Comparison of ENCODE assay signal across 9 mouse cellular contexts in genomic region chr9:50593544-50593943, GRCm38 (mm10). TPM values are rescaled to one million over a fixed set of nuclear protein-coding genes. Genes with fewer than 3 reads are reported as not detected.
A peak's percentile ranks its signal among the peaks of the same experiment; 100 is the strongest.
DNase-seq lines count a peak whose midpoint lies in the region; ATAC-seq and TF ChIP-seq lines count a peak whose summit lies in the region.
"Had no signal": no experiment of that assay in that cellular context is flagged by ENCODE, and none has a peak within 500 bp of the region (broad histone marks: within the 10 kb centered on the region; RNA-seq: fewer than 3 reads in every experiment).

No protein-coding gene starts in this region.

- H3K4me1 ChIP-seq in E14TG2a.4 (replicated peaks; ENCODE audit: low read depth, low read length): peaks cover 7% of the 10 kb centered on the region; the same call in 1 of the 2 replicates
- H3K4me1 ChIP-seq in limb, embryonic 10.5 days: no peaks in the 10 kb centered on the region

- ATAC-seq in monocyte, adult 5-6 weeks (replicated peaks; ENCODE audit: insufficient number of reproducible peaks, low FRiP score, low TSS enrichment, poor library complexity, severe bottlenecking): no peak

- no peak overlapping the region for H3K4me3 ChIP-seq in layer of hippocampus, adult 2 months
- no peak overlapping the region for H3K4me3 ChIP-seq in E14TG2a.4 (replicated peaks; ENCODE audit: low read length)
- no peak overlapping the region for H3K4me3 ChIP-seq in limb, embryonic 10.5 days

- H3K27ac ChIP-seq in layer of hippocampus, adult 2 months: no peak overlapping the region
- H3K27ac ChIP-seq in limb, embryonic 10.5 days: no peak overlapping the region

- 62% methylated on average over 3 of the region's 3 CpGs for WGBS in limb, embryonic 10.5 days

- H3K9me3 ChIP-seq in E14TG2a.4 (ENCODE audit: low read length): no peaks in the 10 kb centered on the region
- no peaks in the 10 kb centered on the region for H3K9me3 ChIP-seq in limb, embryonic 10.5 days (replicated peaks)

- DNase-seq in layer of hippocampus, adult 2 months (ENCODE audit: low spot score in 2 of 2): peak in 1 of 2 experiments; percentile 22
- no peak for DNase-seq in layer of hippocampus, adult 9-11 months
- peak; percentile 17 to 51 for DNase-seq in adrenal gland, postnatal 36 days
- DNase-seq in limb, embryonic 10.5 days (ENCODE audit: low spot score): peak; percentile 42
- peak; percentile 47 to 71 for DNase-seq in spleen, postnatal 10 days (ENCODE audit: low spot score in 2 of 2)
- no peak for DNase-seq in MN1 (ENCODE audit: low spot score)

- TF ChIP-seq CTCF in layer of hippocampus, adult 2 months (conservative IDR thresholded peaks at IDR 0.05): peak; percentile 60
- peak; percentile 76 for TF ChIP-seq CTCF in E14TG2a.4 (conservative IDR thresholded peaks at IDR 0.05; ENCODE audit: low read length)

- peaks cover 36% of the 10 kb centered on the region for H3K36me3 ChIP-seq in E14TG2a.4 (ENCODE audit: insufficient read depth, low read length)
- H3K36me3 ChIP-seq in limb, embryonic 10.5 days: peaks cover 38% of the 10 kb centered on the region

- H3K27me3 ChIP-seq in E14TG2a.4 (ENCODE audit: insufficient read depth, low read length): peaks cover 3% of the 10 kb centered on the region; the same call in 1 of the 2 replicates
- no peaks in the 10 kb centered on the region for H3K27me3 ChIP-seq in limb, embryonic 10.5 days (ENCODE audit: low read depth, poor library complexity, severe bottlenecking)

RNA-seq across cellular contexts. Expression of gene Sdhd, which starts 10.1 kb away (rescaled TPM):
- 100 to 1,000 TPM; 109 to 112 TPM for total RNA-seq in layer of hippocampus, adult 2 months (2021)
- total RNA-seq in adrenal gland, postnatal 36 days (2021): 100 to 1,000 TPM; 261 to 290 TPM
- 337 and 352 TPM in 2 replicates for polyA plus RNA-seq in limb, embryonic 10.5 days (2016; fragmentation: Nextera tagmentation; extraction: Ambion mirVana)
- total RNA-seq in monocyte, adult 5-6 weeks (2017): 89.9 to 129 TPM (median 106 TPM) in 3 replicates

RNA-seq across cellular contexts. Expression of gene Timm8b, which starts 10.2 kb away (rescaled TPM):
- 100 to 1,000 TPM; 206 to 234 TPM for total RNA-seq in layer of hippocampus, adult 2 months (2021)
- total RNA-seq in adrenal gland, postnatal 36 days (2021): 100 to 1,000 TPM; 196 to 200 TPM
- polyA plus RNA-seq in limb, embryonic 10.5 days (2016; fragmentation: Nextera tagmentation; extraction: Ambion mirVana): 297 and 307 TPM in 2 replicates
- total RNA-seq in monocyte, adult 5-6 weeks (2017): 95.8 to 107 TPM (median 98.7 TPM) in 3 replicates

RNA-seq across cellular contexts. Expression of gene Pih1d2, which starts 23.6 kb away (rescaled TPM):
- total RNA-seq in layer of hippocampus, adult 2 months (2021): 1 to 10 TPM; 2.3 to 2.7 TPM
- 1 to 10 TPM; 2.2 to 2.3 TPM for total RNA-seq in adrenal gland, postnatal 36 days (2021)
- 5.1 and 5.4 TPM in 2 replicates for polyA plus RNA-seq in limb, embryonic 10.5 days (2016; fragmentation: Nextera tagmentation; extraction: Ambion mirVana)
- 2.2 TPM in 1 of 3 replicates, not detected in the others for total RNA-seq in monocyte, adult 5-6 weeks (2017)

RNA-seq across cellular contexts. Expression of gene Nkapd1, which starts 23.7 kb away (rescaled TPM):
- 10 to 100 TPM; 20.8 to 22.1 TPM for total RNA-seq in layer of hippocampus, adult 2 months (2021)
- total RNA-seq in adrenal gland, postnatal 36 days (2021): 10 to 100 TPM; 19.5 to 26.4 TPM
- 20.4 and 21.3 TPM in 2 replicates for polyA plus RNA-seq in limb, embryonic 10.5 days (2016; fragmentation: Nextera tagmentation; extraction: Ambion mirVana)
- total RNA-seq in monocyte, adult 5-6 weeks (2017): 22.0 to 44.9 TPM (median 38.8 TPM) in 3 replicates

RNA-seq across cellular contexts. Expression of gene Tex12, which starts 32.4 kb away (rescaled TPM):
- total RNA-seq in layer of hippocampus, adult 2 months (2021): not detected
- not detected for total RNA-seq in adrenal gland, postnatal 36 days (2021)
- polyA plus RNA-seq in limb, embryonic 10.5 days (2016; fragmentation: Nextera tagmentation; extraction: Ambion mirVana): not detected in 2 replicates
- total RNA-seq in monocyte, adult 5-6 weeks (2017): not detected in 3 replicates
- total RNA-seq: gastrocnemius, postnatal 36 days had no signal

Comparison
In these comparisons a context has a peak if more than half of its experiments do, and no peak if none do; other contexts are left out.
1. DNase-seq: peak in adrenal gland, postnatal 36 days (2 of 2), limb, embryonic 10.5 days (single experiment) and spleen, postnatal 10 days (2 of 2); none in layer of hippocampus, adult 9-11 months (single experiment) and MN1 (single experiment).